Mouse (Mus musculus): ENCODE data around the gene Fndc3a. TPM values are rescaled to one million over a fixed set of nuclear protein-coding genes. Genes with fewer than 3 reads are reported as not detected.
A peak's percentile ranks its signal among the peaks of the same experiment; 100 is the strongest.

Gene Fndc3a
- polyA plus RNA-seq (2015; fragmentation: Nextera tagmentation; extraction: Ambion mirVana) = 53.6 and 57.2 TPM in 2 replicates

DNA sequence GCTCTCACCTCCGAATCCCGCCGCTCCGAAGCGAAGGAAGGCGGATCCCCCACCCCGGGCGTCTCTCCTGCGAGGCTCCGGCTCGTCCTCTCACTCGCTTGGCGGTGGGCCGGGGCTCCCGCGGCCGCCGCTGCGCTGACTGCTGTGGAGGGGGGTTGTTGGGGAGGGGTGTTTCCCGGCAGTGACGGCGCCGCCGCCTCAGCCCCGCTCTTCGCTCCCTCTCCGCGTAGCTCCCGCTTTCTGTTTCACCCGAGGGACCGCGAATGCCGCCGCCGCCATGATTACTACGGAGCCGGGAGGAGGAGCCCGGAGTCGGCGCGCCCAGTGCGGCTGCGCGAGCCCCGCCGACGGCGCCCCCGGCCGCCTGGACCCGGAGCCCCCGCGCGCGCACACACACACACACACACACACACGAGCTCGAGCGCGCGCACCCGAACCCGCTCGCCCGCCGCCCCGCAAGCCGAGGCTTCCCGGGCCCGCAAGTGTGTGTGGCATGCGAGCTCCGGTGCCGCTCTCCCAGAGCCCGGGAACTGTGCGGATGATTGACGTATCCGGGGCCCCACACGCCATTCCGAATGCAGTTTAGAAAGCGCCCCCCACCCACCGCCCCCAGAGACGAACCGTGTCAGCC is at the start of gene Fndc3a:
Fndc3a (minus strand) TSS at position 294 of the 631 bp plus-strand sequence.
- Histone ChIP-seq H3K27me3 (replicated peaks) (0 out of 2 replicates have a peak, but pooled peaks cover 2% of the 10 kb centered on the region), H3K4me1 (peaks cover 20% of the 10 kb centered on the region), H3K4me2 (peak within 1 kb of the TSS; percentile 67), H3K27ac (replicated peaks) (peak within 1 kb of the TSS; percentile 96), H3K4me3 (replicated peaks) (peak within 1 kb of the TSS; percentile 98), H3K9ac (replicated peaks) (peak within 1 kb of the TSS; percentile 91), H3K9me3 (replicated peaks) (no peaks in the 10 kb centered on the region), H3K36me3 (no peaks in the 10 kb centered on the region)
- peak; percentile 95 for ATAC-seq (ENCODE audit: low FRiP score)
- under 1% methylated on average over 57 of the region's 82 CpGs for WGBS

DNA sequence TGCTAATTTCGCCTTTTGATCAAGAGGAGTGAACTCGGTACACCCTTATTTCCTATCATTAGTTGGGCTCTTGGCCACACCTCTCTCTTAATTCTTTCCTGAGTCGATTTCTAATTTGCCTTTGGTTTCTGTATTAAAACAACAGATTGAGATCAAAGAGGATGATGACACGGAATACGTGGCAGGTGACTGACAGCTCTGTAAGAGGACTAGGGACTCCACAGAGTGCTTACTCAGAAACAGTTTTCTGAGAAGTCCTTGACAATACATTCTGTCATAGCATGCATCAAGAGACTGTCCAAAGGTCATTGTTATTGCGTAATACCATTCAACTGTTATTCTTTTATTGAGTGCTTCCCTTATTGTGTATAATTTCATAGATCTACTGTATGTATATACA is 43.1 kb upstream of the Fndc3a start:
- 87% methylated on average over 6 of the region's 6 CpGs for WGBS

DNA sequence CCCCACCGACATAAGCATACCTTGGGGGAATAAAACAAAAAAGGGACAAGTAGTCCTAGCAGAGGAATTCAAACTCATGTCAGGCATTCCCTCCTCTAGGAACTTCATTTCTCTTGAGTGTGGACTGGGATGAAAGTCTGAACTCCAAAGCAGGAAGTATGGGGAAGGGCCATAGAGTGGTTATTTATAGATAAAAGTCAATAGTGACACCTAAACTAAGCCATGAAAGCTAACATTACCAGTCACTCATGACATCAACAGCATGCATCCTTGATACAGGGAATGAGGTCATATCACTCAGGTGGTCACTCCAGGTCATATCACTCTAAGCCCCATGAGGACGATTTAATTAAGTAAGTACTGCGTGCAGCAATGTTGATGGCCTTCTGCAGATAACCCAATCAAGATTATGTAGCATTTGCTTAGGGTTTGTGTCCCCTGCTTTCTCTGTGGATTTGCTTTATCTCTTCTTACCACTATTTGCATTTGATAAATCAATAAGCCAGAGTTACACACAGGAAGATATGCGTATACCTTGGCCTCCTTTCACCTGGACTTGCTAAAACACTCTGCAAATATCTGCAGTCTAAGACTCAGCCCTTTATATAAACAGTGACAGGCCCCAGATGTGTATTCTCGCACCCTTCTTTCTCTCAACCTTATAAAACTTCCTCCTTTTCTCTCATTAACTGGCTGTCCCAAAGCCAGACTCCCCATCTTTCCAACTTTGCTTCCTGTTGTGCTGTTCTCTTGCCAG is 40.8 kb upstream of the Fndc3a start:
- no peak overlapping the region for H3K4me3 ChIP-seq (replicated peaks)
- ATAC-seq (ENCODE audit: low FRiP score) = no peak
- H3K4me1 ChIP-seq = no peaks in the 10 kb centered on the region
- no peaks in the 10 kb centered on the region for H3K36me3 ChIP-seq
- no peaks in the 10 kb centered on the region for H3K27me3 ChIP-seq (replicated peaks)
- H3K4me2 ChIP-seq = no peak overlapping the region
- no peak overlapping the region for H3K9ac ChIP-seq (replicated peaks)
- H3K27ac ChIP-seq (replicated peaks) = no peak overlapping the region
- no peaks in the 10 kb centered on the region for H3K9me3 ChIP-seq (replicated peaks)
- 91% methylated on average over 5 of the region's 5 CpGs for WGBS

More for the DNA sequence above, 43.1 kb upstream of the Fndc3a start:
- no peak overlapping the region for H3K27ac ChIP-seq (replicated peaks)
- no peak overlapping the region for H3K4me3 ChIP-seq (replicated peaks)
- no peaks in the 10 kb centered on the region for H3K4me1 ChIP-seq
- ATAC-seq (ENCODE audit: low FRiP score) = no peak
- H3K36me3 ChIP-seq = no peaks in the 10 kb centered on the region
- H3K9me3 ChIP-seq (replicated peaks) = no peaks in the 10 kb centered on the region
- no peak overlapping the region for H3K4me2 ChIP-seq
- no peaks in the 10 kb centered on the region for H3K27me3 ChIP-seq (replicated peaks)
- no peak overlapping the region for H3K9ac ChIP-seq (replicated peaks)

DNA sequence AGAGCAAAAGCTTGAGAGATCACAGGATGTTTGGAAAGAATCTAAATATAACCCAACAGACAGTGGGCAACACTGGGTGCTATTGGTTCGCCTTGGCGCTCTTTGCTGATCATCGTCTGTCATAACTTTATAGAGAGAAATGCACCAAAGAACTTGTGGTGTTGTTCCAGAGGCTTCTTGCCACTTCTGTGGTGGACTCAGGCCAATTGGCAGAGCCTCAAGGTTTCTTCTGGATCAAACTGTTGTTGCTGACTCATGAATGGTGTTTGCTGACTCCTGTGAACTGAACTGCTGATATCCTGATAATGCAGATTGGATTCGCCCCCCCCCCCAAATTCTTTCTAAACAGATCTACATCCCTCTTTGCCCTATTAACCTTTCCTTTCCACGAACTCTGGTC is 38.5 kb upstream of the Fndc3a start:
- WGBS = 96% methylated on average over 5 of the region's 5 CpGs
- no peak overlapping the region for H3K27ac ChIP-seq (replicated peaks)

DNA sequence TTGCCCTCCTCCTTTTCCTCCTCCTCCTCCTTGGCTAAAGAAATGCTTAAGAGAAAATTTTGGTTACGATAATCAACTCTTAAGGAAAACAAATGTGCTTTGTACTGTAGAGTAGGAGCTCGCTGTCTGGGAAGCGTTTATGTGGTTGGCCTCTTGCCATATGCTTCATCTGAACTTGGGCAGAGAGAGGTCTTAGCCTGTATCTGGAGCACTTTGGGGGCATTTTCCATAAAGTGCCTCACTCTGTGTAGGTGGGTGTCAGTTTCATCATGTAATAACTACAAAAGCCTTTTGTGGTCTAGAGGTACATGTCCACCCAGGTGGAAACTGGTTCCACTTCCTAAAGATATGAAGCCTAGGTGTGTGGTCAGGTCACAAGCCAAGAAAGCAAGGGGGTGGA is 31.9 kb upstream of the Fndc3a start:
- no peak overlapping the region for H3K9ac ChIP-seq (replicated peaks)
- H3K9me3 ChIP-seq (replicated peaks) = no peaks in the 10 kb centered on the region
- ATAC-seq (ENCODE audit: low FRiP score) = no peak
- H3K4me1 ChIP-seq = no peaks in the 10 kb centered on the region
- 79% methylated on average over 3 of the region's 3 CpGs for WGBS
- no peaks in the 10 kb centered on the region for H3K36me3 ChIP-seq
- no peak overlapping the region for H3K27ac ChIP-seq (replicated peaks)
- H3K4me3 ChIP-seq (replicated peaks) = no peak overlapping the region
- H3K4me2 ChIP-seq = no peak overlapping the region
- H3K27me3 ChIP-seq (replicated peaks) = no peaks in the 10 kb centered on the region

More for the DNA sequence above, 38.5 kb upstream of the Fndc3a start:
- no peaks in the 10 kb centered on the region for H3K9me3 ChIP-seq (replicated peaks)
- no peaks in the 10 kb centered on the region for H3K36me3 ChIP-seq
- H3K27me3 ChIP-seq (replicated peaks) = no peaks in the 10 kb centered on the region
- no peak overlapping the region for H3K9ac ChIP-seq (replicated peaks)
- H3K4me2 ChIP-seq = no peak overlapping the region
- no peak overlapping the region for H3K4me3 ChIP-seq (replicated peaks)
- ATAC-seq (ENCODE audit: low FRiP score) = no peak
- H3K4me1 ChIP-seq = no peaks in the 10 kb centered on the region

DNA sequence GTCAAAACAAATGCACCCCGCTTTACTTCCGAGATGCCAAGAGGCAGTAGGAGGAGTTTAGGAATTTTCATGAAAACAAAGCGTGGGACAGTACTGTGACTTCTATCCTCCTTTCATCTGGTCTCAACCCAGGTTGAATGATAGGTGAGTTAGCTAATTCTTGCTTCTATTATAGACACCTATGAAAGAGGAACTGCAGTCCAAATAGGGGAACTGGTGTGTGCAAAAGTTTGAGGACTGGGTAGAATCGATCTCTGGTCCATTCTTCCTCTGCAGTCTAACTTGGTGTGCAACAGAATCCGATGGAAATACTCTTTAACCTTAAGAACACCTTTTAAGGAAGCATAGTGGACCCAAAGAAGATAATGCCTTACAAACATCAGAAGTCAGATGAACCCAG is 30.5 kb upstream of the Fndc3a start:
- Histone ChIP-seq H3K27ac (replicated peaks) (no peak overlapping the region), H3K9me3 (replicated peaks) (no peaks in the 10 kb centered on the region), H3K27me3 (replicated peaks) (no peaks in the 10 kb centered on the region), H3K4me2 (no peak overlapping the region), H3K36me3 (no peaks in the 10 kb centered on the region), H3K9ac (replicated peaks) (no peak overlapping the region), H3K4me1 (no peaks in the 10 kb centered on the region), H3K4me3 (replicated peaks) (no peak overlapping the region)
- 90% methylated on average over 5 of the region's 5 CpGs for WGBS
- ATAC-seq (ENCODE audit: low FRiP score) = no peak

DNA sequence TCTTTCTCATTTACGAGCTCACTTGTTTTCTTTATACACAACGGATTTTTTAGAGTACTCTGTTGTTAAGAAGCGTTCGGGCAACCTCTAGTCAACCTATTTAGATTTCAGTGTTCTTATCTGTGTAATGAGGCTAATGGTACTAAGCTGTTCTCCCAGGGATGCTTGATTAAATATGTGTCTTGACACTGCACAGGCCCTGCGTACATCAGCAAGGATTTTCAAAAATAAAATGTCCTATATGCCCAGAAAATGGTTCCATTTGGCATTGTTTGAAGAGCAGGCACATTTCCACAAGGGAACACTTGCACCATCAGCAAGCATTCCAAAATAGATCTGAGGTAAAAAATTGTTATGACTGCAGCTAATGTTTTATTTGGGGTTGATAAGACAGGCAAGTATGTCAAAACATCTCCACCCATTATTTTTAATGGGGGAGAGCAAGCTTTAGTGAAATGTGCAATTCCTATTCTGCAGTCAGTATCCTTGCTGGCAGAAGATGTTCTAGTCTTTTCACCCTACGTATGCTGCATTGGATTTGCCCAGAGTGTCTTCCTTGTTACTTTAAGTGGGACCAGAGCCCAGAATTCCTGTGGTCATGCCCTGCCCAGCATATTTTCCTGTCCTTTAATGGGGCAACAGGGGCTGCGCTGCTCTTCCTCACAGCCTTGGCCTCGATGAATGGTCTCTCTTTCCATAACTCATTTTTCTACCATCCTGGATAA is 29.8 kb upstream of the Fndc3a start:
- no peak for ATAC-seq (ENCODE audit: low FRiP score)
- Histone ChIP-seq H3K9ac (replicated peaks) (no peak overlapping the region), H3K4me3 (replicated peaks) (no peak overlapping the region), H3K9me3 (replicated peaks) (no peaks in the 10 kb centered on the region), H3K36me3 (no peaks in the 10 kb centered on the region), H3K27ac (replicated peaks) (no peak overlapping the region), H3K4me2 (no peak overlapping the region), H3K4me1 (no peaks in the 10 kb centered on the region), H3K27me3 (replicated peaks) (no peaks in the 10 kb centered on the region)
- WGBS = 57% methylated on average over 8 of the region's 8 CpGs

DNA sequence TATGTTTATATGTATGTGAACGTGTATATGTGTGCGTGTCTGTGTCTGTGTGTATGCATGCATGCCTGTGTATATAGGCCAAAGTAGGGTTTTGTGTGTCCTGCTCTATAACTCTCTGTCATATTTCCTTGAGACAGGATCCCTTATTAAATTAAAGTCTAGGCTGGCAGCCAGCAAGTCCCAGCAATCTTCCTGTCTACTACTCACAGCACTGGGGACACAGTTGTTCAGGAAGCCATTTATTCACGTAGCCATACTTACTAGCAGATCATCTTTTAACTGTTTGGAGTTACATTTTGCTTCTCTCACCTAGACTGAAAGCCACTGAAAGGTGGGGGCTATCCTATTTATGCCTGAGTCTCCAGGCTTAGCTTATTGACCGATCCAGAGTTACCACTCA is 29.0 kb upstream of the Fndc3a start:
- H3K36me3 ChIP-seq = no peaks in the 10 kb centered on the region
- H3K9ac ChIP-seq (replicated peaks) = no peak overlapping the region
- no peaks in the 10 kb centered on the region for H3K4me1 ChIP-seq
- H3K4me3 ChIP-seq (replicated peaks) = no peak overlapping the region
- no peak overlapping the region for H3K4me2 ChIP-seq
- H3K9me3 ChIP-seq (replicated peaks) = no peaks in the 10 kb centered on the region
- no peaks in the 10 kb centered on the region for H3K27me3 ChIP-seq (replicated peaks)
- H3K27ac ChIP-seq (replicated peaks) = no peak overlapping the region
- no peak for ATAC-seq (ENCODE audit: low FRiP score)
- WGBS = 90% methylated on average over 4 of the region's 4 CpGs

DNA sequence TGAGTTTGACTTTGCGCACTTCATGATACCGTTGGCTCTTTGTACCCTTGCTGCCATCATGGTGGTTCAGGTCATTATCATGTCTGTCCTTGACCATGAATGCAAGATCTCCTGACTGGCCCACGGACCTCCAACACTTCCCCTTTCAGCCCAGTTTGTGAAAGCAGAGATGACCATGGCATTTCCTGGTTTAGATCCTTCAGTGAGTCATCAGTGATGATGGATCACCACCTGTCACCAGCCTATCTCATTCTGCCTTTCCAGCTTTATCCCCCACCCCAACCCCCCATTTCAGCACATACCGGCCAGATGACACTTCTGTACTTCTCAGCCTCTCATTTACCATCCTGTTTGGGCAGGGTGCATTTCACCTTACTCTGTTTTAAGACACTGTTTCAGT is 28.4 kb upstream of the Fndc3a start:
- Histone ChIP-seq H3K9me3 (replicated peaks) (no peaks in the 10 kb centered on the region), H3K4me2 (no peak overlapping the region), H3K27ac (replicated peaks) (no peak overlapping the region), H3K4me1 (no peaks in the 10 kb centered on the region), H3K36me3 (no peaks in the 10 kb centered on the region), H3K4me3 (replicated peaks) (no peak overlapping the region), H3K9ac (replicated peaks) (no peak overlapping the region), H3K27me3 (replicated peaks) (no peaks in the 10 kb centered on the region)
- WGBS = 85% methylated on average over 4 of the region's 4 CpGs
- ATAC-seq (ENCODE audit: low FRiP score) = no peak

DNA sequence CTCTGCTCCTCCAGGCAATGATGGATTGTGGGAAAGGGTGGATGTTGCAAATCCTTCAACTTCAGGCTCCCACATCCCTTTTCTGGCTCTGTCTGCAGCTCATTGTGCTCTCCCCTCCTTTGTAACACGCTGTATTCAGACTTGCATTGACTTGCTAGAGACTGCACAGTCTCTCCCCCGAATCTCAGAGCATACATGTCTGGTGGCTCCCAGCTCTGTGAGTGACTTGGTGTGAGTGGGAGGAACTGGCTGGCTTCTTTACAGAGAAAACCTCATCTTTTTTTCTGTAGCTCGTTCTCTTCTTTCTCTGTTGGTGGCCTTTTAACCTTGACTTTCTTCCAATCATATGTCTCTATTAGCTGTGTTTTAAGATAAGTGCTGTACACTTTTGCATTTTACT is 16.1 kb upstream of the Fndc3a start:
- Histone ChIP-seq H3K4me1 (no peaks in the 10 kb centered on the region), H3K4me3 (replicated peaks) (no peak overlapping the region), H3K9ac (replicated peaks) (no peak overlapping the region), H3K27ac (replicated peaks) (no peak overlapping the region), H3K4me2 (no peak overlapping the region), H3K27me3 (replicated peaks) (no peaks in the 10 kb centered on the region), H3K9me3 (replicated peaks) (no peaks in the 10 kb centered on the region), H3K36me3 (no peaks in the 10 kb centered on the region)
- no peak for ATAC-seq (ENCODE audit: low FRiP score)
- 36% methylated on average over 3 of the region's 3 CpGs for WGBS

DNA sequence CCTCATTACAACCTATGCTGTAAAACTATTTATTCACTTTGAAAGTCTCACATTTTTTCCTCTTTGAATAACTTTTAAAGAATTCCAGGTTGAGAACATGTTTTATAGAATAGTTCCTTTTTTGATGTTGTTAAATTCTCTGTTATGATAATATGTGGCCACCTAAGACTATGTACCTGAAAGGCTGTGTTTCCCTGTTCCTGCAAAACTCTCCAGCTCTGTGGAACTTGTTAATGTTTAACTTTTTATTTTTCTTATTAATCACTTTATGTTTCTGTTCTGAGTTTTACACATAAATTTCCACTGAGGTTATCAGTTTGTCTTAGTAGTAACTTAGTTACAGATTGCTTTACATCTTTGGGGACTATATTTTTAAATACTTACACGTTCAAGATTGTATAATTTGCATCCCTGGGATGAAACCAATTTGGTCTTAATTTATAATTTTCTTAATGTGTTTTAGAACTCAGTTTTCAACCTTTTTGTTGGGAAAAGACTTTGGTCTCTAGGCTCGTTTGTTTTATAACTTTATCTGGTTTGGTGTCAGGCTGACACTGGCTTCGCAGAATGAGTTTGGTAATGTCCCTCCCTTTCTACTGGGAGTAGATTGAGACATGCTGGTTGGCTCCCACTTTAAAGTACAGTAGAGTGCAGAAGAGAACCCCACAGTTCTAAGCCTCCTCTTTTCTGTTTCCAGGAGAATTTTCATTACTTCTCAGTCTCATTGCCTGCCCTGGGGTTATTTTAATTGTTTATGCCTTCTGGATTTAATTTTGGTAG is 12.7 kb upstream of the Fndc3a start:
- WGBS = 78% methylated on average over 3 of the region's 3 CpGs

More for the DNA sequence above, 12.7 kb upstream of the Fndc3a start:
- Histone ChIP-seq H3K4me3 (replicated peaks) (no peak overlapping the region), H3K4me2 (no peak overlapping the region), H3K4me1 (no peaks in the 10 kb centered on the region), H3K27me3 (replicated peaks) (no peaks in the 10 kb centered on the region), H3K9ac (replicated peaks) (no peak overlapping the region), H3K27ac (replicated peaks) (no peak overlapping the region), H3K36me3 (no peaks in the 10 kb centered on the region), H3K9me3 (replicated peaks) (no peaks in the 10 kb centered on the region)
- no peak for ATAC-seq (ENCODE audit: low FRiP score)

Measured in neural tube, embryonic 15.5 days (tissue).